Mouse (Mus musculus) spleen, adult 2 months (tissue): Measurements from ENCODE around the gene Gm10799.

Experiments
- CTCF ChIP-seq: fragments of 200-500 bp; IDR thresholded peaks from 2 replicates; pipeline ENCODE4 v1.5.1; 2011; ENCODE audit warnings: mild to moderate bottlenecking, inconsistent platforms; ENCODE audit not compliant: insufficient read depth, insufficient read length, insufficient replicate concordance; ENCODE audit errors: extremely low read depth
- POLR2A ChIP-seq: fragments of 200-500 bp; IDR thresholded peaks from 2 replicates; pipeline ENCODE4 v1.6.1; 2011; ENCODE audit warnings: low read depth, low read length, inconsistent platforms

- TF ChIP-seq CTCF (no peak), POLR2A (no peak)
Observed at GRCm38 (mm10) chr2:104114898-104115297, 46.5 kb upstream of the Gm10799 start.
